22 mouse cellular contexts compared by ENCODE assay signal in the genomic region with DNA sequence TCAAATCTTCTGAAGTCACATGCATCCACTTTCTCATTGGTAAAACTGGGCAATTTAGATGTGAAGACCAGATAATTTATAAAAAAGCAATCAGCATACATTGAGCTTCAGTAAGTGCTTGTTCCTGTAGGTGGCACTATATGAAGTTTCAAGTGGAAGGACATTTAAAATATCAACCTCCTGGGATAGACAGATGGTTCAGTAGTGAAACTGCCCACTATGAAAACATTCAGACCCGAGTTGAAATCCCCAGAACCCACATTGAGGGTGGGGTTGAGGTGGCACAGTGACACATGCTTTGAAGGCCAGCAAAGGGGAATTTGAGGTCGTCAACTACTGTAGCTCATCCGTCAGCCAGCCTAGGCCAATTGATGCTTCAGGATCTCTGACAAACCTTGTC.
DNase-seq lines count a peak whose midpoint lies in the region; ATAC-seq and TF ChIP-seq lines count a peak whose summit lies in the region.
"Had no signal": no experiment of that assay in that cellular context is flagged by ENCODE, and none has a peak within 500 bp of the region (broad histone marks: within the 10 kb centered on the region; RNA-seq: fewer than 3 reads in every experiment).

No protein-coding gene starts in this region.

- peak; percentile 10 for DNase-seq in CD4-positive, CD25-positive, alpha-beta regulatory T cell, adult 2 months (ENCODE audit: low read depth, low spot score)
- DNase-seq in hindbrain, embryonic 11.5 days (ENCODE audit: low spot score): no peak
- DNase-seq in liver, postnatal 0 days: no peak
- DNase-seq: adrenal gland, adult 8-10 months; cerebellum, adult 8-10 months; embryo, embryonic 11 days; gastrocnemius, postnatal 25 days; layer of hippocampus, adult 9-11 months; liver; spleen, adult 18-20 months; thymus, postnatal 36 days had no signal

- no peaks in the 10 kb centered on the region for H3K4me1 ChIP-seq in hindbrain, embryonic 11.5 days (replicated peaks; ENCODE audit: control insufficient read depth, insufficient read depth, low read length)
- 0 out of 2 replicates have a peak, but pooled peaks cover 3% of the 10 kb centered on the region for H3K4me1 ChIP-seq in hindbrain, embryonic 13.5 days (replicated peaks)
- no peaks in the 10 kb centered on the region for H3K4me1 ChIP-seq in liver, postnatal 0 days (ENCODE audit: insufficient read depth)
- no peaks in the 10 kb centered on the region for H3K4me1 ChIP-seq in liver, embryonic 12.5 days
- H3K4me1 ChIP-seq: heart, embryonic 12.5 days; kidney, embryonic 15.5 days; lung, embryonic 15.5 days had no signal

- no peak overlapping the region for H3K27ac ChIP-seq in hindbrain, embryonic 11.5 days (ENCODE audit: low read depth, low read length)
- no peak overlapping the region for H3K27ac ChIP-seq in hindbrain, embryonic 13.5 days
- no peak overlapping the region for H3K27ac ChIP-seq in liver, postnatal 0 days (ENCODE audit: low read depth)
- H3K27ac ChIP-seq in liver, embryonic 12.5 days: no peak overlapping the region
- H3K27ac ChIP-seq: hindbrain, embryonic 12.5 days; kidney, embryonic 15.5 days; lung, embryonic 15.5 days had no signal

- H3K9me3 ChIP-seq in hindbrain, embryonic 11.5 days (ENCODE audit: control insufficient read depth, low read length): no peaks in the 10 kb centered on the region
- no peaks in the 10 kb centered on the region for H3K9me3 ChIP-seq in hindbrain, embryonic 13.5 days
- H3K9me3 ChIP-seq in liver, postnatal 0 days (ENCODE audit: low read length): no peaks in the 10 kb centered on the region
- H3K9me3 ChIP-seq in liver, embryonic 12.5 days (replicated peaks): no peaks in the 10 kb centered on the region
- H3K9me3 ChIP-seq: heart, embryonic 12.5 days; hindbrain, embryonic 12.5 days; kidney, embryonic 15.5 days; lung, embryonic 15.5 days had no signal

- WGBS in hindbrain, embryonic 11.5 days: 76% methylated on average over 3 of the region's 3 CpGs
- 74% methylated on average over 3 of the region's 3 CpGs for WGBS in hindbrain, embryonic 13.5 days
- WGBS in liver, postnatal 0 days (ENCODE audit: insufficient replicate concordance): 61% methylated on average over 3 of the region's 3 CpGs
- WGBS in liver, embryonic 12.5 days (ENCODE audit: insufficient replicate concordance): 47% methylated on average over 3 of the region's 3 CpGs

- H3K36me3 ChIP-seq in hindbrain, embryonic 11.5 days (ENCODE audit: control insufficient read depth, insufficient read depth, low read length): no peaks in the 10 kb centered on the region
- H3K36me3 ChIP-seq in hindbrain, embryonic 13.5 days: no peaks in the 10 kb centered on the region
- H3K36me3 ChIP-seq in liver, postnatal 0 days (replicated peaks; ENCODE audit: insufficient read depth, low read length): no peaks in the 10 kb centered on the region
- no peaks in the 10 kb centered on the region for H3K36me3 ChIP-seq in liver, embryonic 12.5 days
- H3K36me3 ChIP-seq: heart, embryonic 12.5 days; hindbrain, embryonic 12.5 days; kidney, embryonic 15.5 days; lung, embryonic 15.5 days had no signal

- no peaks in the 10 kb centered on the region for H3K27me3 ChIP-seq in hindbrain, embryonic 11.5 days (ENCODE audit: control insufficient read depth, insufficient read depth, low read length)
- H3K27me3 ChIP-seq in hindbrain, embryonic 13.5 days: no peaks in the 10 kb centered on the region
- no peaks in the 10 kb centered on the region for H3K27me3 ChIP-seq in liver, postnatal 0 days (ENCODE audit: insufficient read depth, low read length)
- H3K27me3 ChIP-seq in liver, embryonic 12.5 days (replicated peaks): no peaks in the 10 kb centered on the region
- H3K27me3 ChIP-seq: heart, embryonic 12.5 days; hindbrain, embryonic 12.5 days; kidney, embryonic 15.5 days; lung, embryonic 15.5 days had no signal

- H3K9ac ChIP-seq in hindbrain, embryonic 11.5 days (ENCODE audit: low read depth, low read length): no peak overlapping the region
- H3K9ac ChIP-seq in hindbrain, embryonic 13.5 days: no peak overlapping the region
- no peak overlapping the region for H3K9ac ChIP-seq in liver, postnatal 0 days (replicated peaks)
- no peak overlapping the region for H3K9ac ChIP-seq in liver, embryonic 12.5 days
- H3K9ac ChIP-seq: heart, embryonic 12.5 days; hindbrain, embryonic 12.5 days; kidney, embryonic 15.5 days; lung, embryonic 15.5 days had no signal

- TF ChIP-seq CTCF in liver, postnatal 0 days (IDR thresholded peaks at IDR 0.05; ENCODE audit: low read depth): peak; percentile 30; the same call in 1 of the 2 replicates

- H3K4me2 ChIP-seq in hindbrain, embryonic 11.5 days (replicated peaks; ENCODE audit: low read depth, low read length): no peak overlapping the region
- no peak overlapping the region for H3K4me2 ChIP-seq in hindbrain, embryonic 13.5 days
- H3K4me2 ChIP-seq in liver, postnatal 0 days (ENCODE audit: low read depth, low read length): no peak overlapping the region
- no peak overlapping the region for H3K4me2 ChIP-seq in liver, embryonic 12.5 days
- H3K4me2 ChIP-seq: heart, embryonic 12.5 days; hindbrain, embryonic 12.5 days; kidney, embryonic 15.5 days; lung, embryonic 15.5 days had no signal

- ATAC-seq in CD4-positive, CD25-positive, alpha-beta regulatory T cell, adult 4 months: no peak
- ATAC-seq in hindbrain, embryonic 11.5 days (ENCODE audit: low FRiP score): 0 out of 2 replicates have a peak, but pooled peaks have one; percentile 23
- ATAC-seq in hindbrain, embryonic 13.5 days (ENCODE audit: low FRiP score): no peak
- no peak for ATAC-seq in liver, postnatal 0 days
- no peak for ATAC-seq in liver, embryonic 12.5 days
- 0 out of 2 replicates have a peak, but pooled peaks have one; percentile 52 for ATAC-seq in common myeloid progenitor, adult 5-6 weeks (replicated peaks; ENCODE audit: low read depth, poor library complexity, severe bottlenecking)
- no peak for ATAC-seq in granulocyte monocyte progenitor cell, adult 5-6 weeks (replicated peaks; ENCODE audit: poor library complexity, severe bottlenecking)
- ATAC-seq: forebrain, embryonic 16.5 days had no signal

- H3K4me3 ChIP-seq in hindbrain, embryonic 11.5 days (ENCODE audit: low read depth, low read length): no peak overlapping the region
- no peak overlapping the region for H3K4me3 ChIP-seq in hindbrain, embryonic 13.5 days
- H3K4me3 ChIP-seq in liver, postnatal 0 days (ENCODE audit: low read depth, low read length): no peak overlapping the region
- no peak overlapping the region for H3K4me3 ChIP-seq in liver, embryonic 12.5 days
- H3K4me3 ChIP-seq: heart, embryonic 12.5 days; hindbrain, embryonic 12.5 days; kidney, embryonic 15.5 days; lung, embryonic 15.5 days; myocyte had no signal

- no peak for TF ChIP-seq EP300 in liver, postnatal 0 days (IDR thresholded peaks at IDR 0.05; ENCODE audit: low read depth)

Comparison
In these comparisons a context has a peak if more than half of its experiments do, and no peak if none do; other contexts are left out.
1. ATAC-seq: peak in hindbrain, embryonic 11.5 days (single experiment) and common myeloid progenitor, adult 5-6 weeks (single experiment); none in CD4-positive, CD25-positive, alpha-beta regulatory T cell, adult 4 months (single experiment), hindbrain, embryonic 13.5 days (single experiment), liver, postnatal 0 days (single experiment), liver, embryonic 12.5 days (single experiment) and granulocyte monocyte progenitor cell, adult 5-6 weeks (single experiment).